Mouse (Mus musculus) spleen, postnatal 10 days (tissue): Measurements from ENCODE around the gene Cntnap2.
"Not testable (repeated sequence)": the region's sequence is repeated elsewhere in the genome, so short reads cannot be mapped to it uniquely, and the experiment has no call there.

Source experiments
- DNase-seq, 2 experiments: peaks; one replicate each; pipeline ENCODE4 v3.0.0; 2021 to 2022; ENCODE audit warnings: low spot score in 2 of 2

Gene Cntnap2

DNA sequence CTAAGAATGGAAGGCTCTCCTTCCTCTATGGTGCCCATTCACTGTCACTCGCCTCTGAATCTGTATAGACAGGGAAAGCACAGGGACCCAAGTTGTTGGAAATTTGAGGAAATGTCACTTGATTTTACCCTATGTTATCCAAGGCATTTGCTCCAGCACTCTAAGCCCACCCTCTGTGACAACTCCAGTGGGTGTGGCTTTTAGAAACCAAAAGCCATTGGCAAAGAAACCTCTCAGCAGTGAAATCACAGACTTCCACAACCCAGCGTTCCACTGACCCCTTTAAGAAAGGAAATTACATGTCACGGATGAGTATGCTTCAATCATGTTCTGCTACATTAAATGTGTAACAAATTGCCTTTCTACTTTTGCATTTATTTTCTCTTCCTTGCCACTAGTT lies 1904.5 kb downstream of the Cntnap2 start:
- DNase-seq, result no peak

DNA sequence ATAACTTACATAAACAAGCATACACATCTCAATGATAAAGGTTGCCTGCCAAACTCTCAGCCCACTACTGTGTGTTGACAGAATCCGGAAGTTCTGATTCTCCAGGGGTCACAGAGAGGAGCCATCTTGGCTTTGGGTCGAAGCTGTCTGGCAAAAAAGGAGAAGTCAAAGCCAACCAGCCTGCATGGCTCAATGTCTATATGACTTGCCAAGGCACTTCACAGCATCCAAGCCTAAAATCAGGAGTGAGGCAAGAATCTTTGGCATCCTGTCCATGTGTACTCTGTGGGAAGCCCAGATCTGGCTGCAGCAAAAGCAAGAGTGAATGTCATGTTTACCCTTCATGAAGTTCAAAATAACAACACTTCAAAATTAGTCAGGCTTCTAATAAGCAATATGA lies 1913.5 kb downstream of the Cntnap2 start:
- no peak for DNase-seq

DNA sequence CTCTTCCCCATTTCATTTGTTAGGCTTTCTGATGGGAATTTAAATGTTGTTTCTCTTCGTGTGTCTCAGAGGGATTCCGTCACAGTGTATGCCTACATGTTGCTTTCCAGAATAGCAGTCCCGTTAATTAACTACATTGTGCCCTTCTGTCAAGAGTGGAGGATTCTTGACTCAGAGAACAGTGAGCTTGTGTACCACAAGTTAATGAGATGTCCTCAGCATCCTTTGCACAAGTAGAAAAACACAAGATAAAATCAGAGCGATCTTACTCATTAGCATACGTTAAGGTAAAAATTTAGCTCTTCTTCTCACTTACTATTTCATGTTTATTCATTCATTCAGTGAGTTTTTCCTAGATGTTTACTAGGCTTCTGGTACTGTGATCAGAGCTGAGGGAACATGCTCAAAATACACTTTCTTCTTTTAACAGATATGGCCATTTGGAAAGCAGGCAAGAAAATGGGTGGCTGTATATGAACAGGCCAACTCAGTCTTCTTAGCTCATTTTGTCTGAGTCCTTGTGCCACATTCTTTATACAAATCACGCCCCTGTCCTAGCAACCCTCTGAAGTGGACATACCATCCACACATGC lies 1936.9 kb downstream of the Cntnap2 start:
- DNase-seq, result no peak

DNA sequence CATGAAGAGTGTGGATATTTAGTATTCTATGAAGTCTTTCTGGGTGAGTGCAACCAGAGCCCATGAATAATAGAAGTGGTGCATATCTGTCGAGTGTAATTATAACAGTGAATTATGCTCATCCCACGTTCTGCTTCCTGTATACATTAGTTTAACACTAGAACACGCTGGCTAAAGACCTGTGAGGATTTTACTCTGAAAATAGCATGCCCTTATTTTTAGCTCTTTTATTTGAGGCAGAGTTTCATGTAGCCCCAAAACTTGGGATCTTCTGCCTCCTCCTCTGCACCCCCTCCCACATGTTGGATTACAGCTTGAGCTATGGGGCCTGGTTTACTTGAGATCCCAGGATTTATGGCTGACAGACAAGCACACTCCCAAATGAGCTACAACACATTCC lies 1945.3 kb downstream of the Cntnap2 start:
- DNase-seq, result no peak

DNA sequence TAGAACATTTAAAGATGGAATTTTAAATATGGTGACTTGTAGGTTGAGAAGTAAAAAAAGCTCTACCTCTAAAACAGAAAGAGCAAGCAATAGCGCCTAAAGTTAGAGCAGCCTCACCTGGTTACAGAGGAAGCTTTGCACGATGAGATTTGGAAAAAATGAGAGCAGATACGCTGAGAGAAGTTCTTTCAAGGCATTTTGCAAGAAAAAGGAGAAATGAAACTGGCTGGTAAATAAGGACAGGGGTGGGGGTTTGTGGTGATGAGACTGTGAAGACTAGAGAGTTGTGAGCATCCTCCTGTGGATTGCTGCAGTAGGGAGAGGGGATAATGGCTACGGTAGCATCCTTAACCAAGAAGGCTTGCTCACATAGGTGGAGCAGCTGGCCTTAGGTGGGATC lies 1953.8 kb downstream of the Cntnap2 start:
- DNase-seq, result no peak

DNA sequence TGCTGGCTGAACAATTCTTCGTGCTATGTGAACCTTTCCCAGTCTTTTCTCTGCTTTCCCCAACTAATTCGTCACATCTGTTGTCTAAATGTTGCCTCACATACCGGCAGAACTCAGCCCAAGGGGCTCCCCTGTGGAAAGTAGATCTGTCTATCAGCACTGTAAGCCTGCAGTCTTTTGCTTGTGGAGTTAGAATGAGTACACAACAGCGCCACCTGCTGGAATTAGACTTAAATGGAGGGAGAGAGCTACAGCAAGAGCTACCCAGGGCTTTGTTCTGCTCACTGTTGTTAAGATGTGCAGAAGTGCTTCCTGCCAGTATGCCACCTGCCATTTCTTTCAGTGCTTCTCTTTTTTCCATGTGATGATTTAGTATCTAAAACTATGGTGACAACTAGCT lies 1954.4 kb downstream of the Cntnap2 start:
- peak; percentile 21 to 69 for DNase-seq

DNA sequence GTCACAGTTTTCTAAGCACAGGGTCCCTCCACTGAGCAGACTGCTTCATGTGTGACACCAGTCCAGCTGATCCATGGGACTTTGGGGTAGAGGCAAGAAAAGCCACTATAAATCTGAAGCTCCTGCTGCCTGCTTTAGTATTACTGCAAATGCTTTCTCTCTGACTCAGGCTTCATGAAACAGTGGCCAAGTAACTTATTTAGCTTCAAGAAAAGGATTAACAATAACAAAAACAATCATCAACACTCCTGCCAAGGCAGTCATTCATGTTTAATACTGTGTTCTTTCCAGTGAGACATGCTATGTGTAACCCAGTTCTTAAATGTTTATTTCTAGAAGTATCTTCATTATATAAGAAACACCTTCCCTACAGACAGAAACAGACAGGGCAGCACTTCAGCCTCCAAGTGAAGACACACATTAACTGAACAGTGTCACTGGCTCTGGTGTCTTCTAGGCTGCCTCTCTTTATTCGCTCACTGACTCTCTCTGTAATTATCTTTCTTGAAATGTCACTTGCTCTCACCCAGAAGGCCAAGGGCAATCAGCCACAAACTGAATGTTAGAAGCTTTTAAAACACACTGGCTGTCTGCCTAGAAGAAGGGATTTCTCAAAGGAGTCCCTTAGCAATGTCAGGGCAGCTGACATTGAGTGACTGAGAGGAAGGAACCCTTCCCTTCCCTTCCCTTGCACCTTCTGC lies 1955.9 kb downstream of the Cntnap2 start:
- DNase-seq, result no peak

DNA sequence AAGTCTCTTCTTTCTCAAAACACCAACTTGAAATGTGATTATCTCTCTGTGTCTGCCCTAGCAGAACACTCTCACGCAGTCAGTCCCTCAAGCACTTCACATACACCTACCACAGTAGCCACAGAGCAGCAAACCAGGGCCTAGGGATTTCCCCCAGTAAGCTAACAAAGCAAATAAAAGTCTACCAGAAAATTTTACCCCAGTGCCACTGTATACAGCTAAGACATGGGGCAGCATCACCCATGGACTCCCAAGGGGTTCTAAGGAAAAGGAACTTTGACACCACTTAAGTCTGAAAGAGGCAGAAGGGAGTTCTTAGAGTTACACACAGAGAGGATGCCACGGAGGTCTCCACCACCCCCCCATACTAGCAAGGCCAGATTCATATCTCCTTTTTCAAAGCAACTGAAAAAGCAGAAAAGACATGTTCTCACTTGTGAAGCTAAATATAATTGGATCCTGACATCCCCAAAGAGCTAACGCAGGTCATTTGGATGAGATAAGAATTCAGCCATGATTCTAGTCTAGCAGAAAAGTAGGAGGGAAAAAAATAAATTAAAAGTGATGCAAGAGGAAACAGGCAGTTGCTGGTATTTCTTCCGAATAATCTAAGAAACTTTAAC lies 1967.0 kb downstream of the Cntnap2 start:
- no peak for DNase-seq

DNA sequence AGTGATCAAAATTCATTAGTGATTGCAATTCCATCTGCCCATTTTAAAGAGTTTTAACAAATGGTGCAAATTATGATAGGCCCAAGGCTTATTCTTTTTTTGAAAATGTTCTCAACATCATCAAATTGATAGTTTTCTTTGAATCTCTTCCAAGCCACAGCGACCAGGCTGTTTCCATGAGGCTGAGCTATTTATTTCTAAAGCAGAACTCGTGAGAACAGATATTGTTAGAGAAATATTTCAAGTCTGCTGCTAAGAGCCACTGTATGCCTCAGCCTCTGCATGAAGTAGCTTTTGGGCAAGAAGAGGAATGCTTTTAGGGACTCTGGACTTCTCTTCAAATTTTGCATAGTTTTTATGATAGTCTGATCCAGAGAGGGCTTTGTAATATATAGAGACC lies 1972.2 kb downstream of the Cntnap2 start:
- DNase-seq, result no peak

DNA sequence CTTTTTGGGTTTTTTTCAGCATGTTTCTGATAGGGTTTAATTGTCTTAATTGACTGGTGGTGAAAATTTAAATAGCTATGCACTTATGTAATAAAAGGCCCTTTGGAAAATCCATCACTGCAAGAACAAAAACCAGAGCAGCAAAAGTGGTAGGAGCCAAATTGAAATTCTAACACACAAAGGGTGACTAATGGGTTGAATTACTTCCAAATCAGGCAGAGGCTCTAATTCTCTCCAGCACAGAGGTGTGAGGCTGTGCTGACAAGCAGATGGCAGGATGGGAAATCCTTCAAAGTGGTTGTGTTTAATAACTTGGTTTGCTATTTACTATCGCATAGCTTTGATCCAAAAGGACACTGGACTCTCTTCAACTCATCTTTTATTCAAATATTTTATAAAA lies 1983.4 kb downstream of the Cntnap2 start:
- DNase-seq, result no peak

DNA sequence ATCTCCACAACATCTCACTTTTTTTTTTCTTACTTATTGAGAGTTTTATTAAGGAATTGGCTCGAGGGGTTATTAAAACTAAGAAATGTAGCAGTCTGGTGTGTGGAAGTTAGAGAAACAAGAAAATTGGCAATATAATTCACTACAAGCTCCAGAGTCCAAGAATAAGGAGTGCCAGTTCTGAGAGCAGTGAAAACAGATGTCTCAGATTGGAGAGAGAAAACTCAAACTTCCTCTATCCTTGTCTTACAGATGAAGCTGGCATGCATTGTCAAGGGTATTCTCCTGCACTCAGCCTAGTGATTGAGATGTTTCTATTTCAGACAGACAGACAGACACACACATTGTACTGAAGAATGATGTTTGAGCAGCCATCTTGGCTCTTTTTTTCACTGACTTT lies 1984.4 kb downstream of the Cntnap2 start:
- DNase-seq, result no peak

DNA sequence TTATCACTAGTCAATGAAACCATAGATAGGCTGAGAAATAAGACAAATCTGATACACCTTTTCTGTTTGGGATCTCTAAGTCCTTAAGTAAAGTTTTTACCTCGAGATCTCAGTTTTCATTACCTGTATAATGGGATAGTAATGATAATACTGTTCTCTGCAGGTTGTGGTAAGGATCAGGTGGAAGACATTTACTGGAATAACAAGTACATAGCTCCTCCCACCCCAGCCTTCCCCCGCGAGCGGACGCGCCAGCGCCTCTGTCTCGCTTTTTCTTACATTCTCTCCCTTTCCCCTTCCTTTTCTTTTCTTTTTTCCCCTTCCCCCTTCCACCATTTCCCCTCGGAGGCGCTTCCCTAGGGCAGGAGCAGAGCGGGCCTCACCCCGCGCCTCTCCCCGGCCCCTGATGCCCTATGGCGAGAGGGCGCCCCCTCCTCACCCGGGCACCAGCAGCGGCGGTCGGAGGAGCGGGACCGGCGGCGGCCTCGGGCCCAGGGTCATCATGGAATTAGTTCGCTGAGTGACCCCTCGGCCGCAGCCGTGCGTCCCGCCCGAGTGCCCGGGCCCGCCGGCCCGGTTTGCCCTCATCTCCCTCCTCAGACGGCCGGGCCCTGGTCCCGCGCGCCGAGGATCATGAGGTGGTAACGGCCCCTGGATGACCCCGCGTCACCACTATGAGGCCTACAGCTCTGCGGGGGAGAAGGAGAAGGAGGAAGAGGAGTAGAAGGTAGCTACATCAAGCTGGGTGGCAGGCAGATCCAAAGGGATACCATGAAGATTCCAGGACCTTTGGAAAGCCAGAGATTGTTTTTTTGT lies 1985.4 kb downstream of the Cntnap2 start:
- DNase-seq, result no peak

DNA sequence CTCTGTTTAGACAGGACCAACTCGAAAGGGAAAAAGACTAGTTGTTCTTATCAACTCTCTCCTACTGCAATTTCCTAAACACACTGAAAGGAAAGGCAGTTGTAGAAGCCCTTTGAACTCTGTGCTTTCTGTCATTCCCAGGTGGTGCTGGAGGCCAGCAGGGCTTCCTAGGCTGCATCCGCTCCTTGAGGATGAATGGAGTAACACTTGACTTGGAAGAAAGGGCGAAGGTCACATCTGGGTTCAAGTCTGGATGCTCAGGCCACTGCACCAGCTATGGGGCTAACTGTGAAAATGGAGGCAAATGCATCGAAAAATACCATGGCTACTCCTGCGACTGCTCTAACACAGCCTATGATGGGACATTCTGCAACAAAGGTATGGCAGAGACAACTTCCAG lies 1989.9 kb downstream of the Cntnap2 start:
- DNase-seq, result no peak

DNA sequence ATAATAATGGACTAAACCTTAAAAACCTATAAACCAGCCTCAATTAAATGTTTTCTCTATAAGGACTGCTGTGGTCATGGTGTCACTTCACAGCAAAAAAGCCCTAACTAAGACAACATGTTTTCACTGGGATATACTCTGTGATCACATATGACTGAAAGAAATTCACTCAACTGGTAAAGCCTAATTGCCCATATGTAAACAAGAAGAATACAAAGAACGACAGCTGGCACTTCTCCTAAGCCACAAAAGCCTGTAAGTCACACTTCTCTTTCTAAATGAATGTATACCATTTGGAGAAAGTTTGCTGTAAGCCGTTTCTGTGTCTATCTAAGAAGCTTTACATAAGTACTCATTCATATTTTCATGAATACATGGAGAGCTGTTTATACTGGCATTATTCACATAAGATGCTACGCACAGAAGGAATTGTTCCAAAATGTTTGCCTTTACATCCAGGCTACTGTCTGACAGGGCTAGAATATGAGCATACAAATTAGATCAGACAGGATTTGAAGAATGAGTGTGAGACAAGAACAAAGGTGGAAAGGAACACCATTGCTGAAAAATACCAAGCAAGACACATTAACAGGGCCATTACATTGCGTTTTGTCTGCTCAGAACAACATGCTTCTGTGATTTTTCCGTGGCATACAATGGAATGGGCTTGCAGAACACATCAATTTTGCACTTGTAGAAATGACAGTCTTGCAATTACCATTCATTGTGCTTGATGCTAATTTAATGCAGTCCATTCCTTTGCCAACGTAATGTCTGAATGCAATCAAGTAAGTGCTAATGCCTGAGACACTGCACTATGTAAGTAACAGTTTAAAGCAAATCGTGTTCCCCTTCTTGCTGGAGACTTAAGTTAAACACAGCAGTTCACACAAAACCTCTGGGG lies 1991.4 kb downstream of the Cntnap2 start:
- no peak for DNase-seq

DNA sequence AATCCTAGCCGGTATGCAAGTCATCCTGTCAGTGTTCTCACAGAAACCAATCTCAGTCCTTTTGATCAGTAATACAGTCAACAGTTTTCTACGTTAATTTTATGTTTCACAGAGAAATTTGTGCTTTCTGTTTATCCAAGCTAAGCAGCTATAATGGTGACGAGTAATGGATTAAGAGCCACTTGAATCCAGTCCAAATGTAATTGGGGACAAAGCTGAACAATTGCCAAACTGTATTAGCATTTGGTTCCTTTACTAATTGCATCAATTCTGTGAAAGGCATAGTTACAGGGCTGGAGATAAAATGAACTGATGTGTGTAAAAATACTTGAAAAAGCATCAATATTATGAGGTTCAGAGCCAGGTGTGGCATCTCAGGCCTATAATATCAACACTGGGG lies 2002.2 kb downstream of the Cntnap2 start:
- DNase-seq, result no peak

DNA sequence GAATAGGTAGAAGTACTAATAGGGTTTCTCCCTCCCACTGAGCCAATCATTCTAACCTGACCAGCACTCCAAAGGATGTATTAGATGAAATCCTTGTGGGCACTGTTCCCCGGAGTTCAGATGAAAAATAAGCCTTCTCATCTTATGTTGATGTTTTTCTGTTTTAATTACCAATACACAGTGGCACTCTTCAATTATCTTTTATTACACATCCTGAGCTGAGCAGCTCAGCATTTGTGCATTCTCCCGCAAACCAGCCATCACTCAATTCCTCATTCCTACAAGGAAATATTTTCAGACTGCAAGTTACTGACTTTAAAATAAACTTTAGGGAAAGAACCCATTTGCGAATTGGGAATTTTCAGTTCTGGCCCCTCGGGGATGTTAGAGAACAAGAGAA lies 2030.8 kb downstream of the Cntnap2 start:
- no peak for DNase-seq

DNA sequence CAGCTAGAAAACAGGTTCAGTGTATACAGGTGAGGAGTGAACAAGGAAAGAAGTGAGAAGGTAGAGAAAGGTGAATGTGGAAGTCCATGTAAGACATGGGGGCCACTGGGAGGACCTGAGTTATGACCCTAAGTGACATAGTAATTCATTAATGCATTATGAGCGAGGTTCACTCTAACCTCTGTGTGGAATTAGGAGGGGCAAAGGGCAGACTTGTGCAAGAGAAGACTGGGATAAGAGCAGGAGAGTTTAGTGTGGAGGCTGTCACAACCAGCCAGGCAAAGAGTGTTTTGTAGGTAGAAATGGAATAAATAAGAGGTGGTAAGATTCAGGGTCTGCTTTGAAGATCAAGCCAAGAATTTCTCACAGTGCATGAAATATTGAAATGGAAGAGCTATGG lies 2045.8 kb downstream of the Cntnap2 start:
- DNase-seq, result no peak

DNA sequence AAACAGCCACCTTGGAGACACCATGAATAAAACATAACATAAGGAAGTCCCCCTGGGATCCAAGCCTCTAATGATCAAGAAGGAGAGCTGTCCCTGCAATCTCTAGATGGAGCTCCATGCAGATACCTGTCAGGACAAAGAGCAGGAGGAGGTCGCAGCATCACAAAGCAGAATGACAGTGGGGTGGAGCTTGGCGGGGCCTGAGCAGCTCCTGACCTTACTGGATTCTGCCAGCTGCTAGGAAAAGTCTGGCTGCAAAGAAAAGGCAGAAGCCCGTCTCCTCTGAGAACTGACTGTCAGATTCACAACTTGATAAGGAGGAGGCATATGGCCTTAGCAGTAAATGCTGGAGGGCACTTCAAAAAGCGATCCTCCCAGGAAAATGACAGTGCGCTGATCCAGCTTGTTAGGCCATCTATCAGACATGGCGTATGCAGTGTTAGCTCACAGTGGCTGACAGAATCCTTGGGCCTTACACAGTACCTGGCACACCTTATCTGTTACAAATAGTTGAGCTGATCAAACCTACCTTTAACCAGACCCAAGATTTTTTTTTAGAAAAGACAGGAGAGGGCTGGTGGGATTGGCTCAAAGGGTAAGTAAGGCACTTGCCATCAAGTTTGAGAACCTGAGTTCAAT lies 2050.5 kb downstream of the Cntnap2 start:
- no peak for DNase-seq

DNA sequence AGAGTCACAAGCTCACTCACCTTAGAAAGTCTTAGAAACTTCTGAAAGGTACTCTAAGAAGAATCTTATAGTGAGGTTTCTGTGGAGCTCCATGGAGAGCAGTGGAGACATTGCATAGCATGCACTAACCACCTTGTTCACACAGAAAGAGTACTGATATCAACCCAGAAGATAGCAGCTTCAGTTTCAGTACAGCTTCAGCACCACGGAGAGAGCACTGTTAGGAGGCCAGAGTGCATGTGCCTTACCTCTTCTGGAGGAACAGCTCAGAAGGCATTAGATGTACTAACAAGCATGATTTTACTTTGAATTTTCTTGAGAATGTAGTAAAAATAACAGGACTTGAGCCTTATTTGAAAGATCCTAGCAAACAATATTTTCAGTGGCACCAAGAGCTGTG lies 2074.9 kb downstream of the Cntnap2 start:
- not testable (repeated sequence) for DNase-seq

DNA sequence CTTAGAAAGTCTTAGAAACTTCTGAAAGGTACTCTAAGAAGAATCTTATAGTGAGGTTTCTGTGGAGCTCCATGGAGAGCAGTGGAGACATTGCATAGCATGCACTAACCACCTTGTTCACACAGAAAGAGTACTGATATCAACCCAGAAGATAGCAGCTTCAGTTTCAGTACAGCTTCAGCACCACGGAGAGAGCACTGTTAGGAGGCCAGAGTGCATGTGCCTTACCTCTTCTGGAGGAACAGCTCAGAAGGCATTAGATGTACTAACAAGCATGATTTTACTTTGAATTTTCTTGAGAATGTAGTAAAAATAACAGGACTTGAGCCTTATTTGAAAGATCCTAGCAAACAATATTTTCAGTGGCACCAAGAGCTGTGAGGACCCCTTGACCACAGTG lies 2093.9 kb downstream of the Cntnap2 start:
- not testable (repeated sequence) for DNase-seq
